Mouse (Mus musculus) yolk sac, embryonic 10.5 days (tissue): ENCODE measurements around the gene Plekho2.
A peak's percentile ranks its signal among the peaks of the same experiment; 100 is the strongest.

Source experiments
- DNase-seq: peaks from one replicate; pipeline ENCODE4 v3.0.0-alpha.2; 2017; ENCODE audit warnings: low spot score

The Plekho2 gene

GRCm38 (mm10) chr9:65579781-65580371 is at the start of gene Plekho2:
TSS of gene Plekho2 (minus strand) at chr9:65580040.
- peak; percentile 100 for DNase-seq

- DNase-seq, result peak; percentile 83
Observed at GRCm38 (mm10) chr9:65629025-65629766, 49.4 kb upstream of the Plekho2 start, which contains the start of gene Rbpms2. TSS of gene Rbpms2 (plus strand) at chr9:65629648.

GRCm38 (mm10) chr9:65624266-65624665 is 44.4 kb upstream of the Plekho2 start:
- no peak for DNase-seq

GRCm38 (mm10) chr9:65622826-65623225 is 43.0 kb upstream of the Plekho2 start:
- no peak for DNase-seq

- DNase-seq, result no peak
Observed at GRCm38 (mm10) chr9:65621666-65622065, 41.8 kb upstream of the Plekho2 start.

GRCm38 (mm10) chr9:65621196-65621595 is 41.4 kb upstream of the Plekho2 start:
- no peak for DNase-seq

- no peak for DNase-seq
Observed at GRCm38 (mm10) chr9:65619311-65619710, 39.5 kb upstream of the Plekho2 start.

GRCm38 (mm10) chr9:65613098-65613497 is 33.3 kb upstream of the Plekho2 start:
- DNase-seq, result peak; percentile 43

GRCm38 (mm10) chr9:65611969-65612486 is 32.2 kb upstream of the Plekho2 start:
- no peak for DNase-seq

GRCm38 (mm10) chr9:65607120-65607519 is 27.3 kb upstream of the Plekho2 start:
- no peak for DNase-seq

- no peak for DNase-seq
Observed at GRCm38 (mm10) chr9:65606321-65607109, 26.7 kb upstream of the Plekho2 start.

- DNase-seq, result peak; percentile 82
Observed at GRCm38 (mm10) chr9:65605471-65606136, 25.8 kb upstream of the Plekho2 start.

- no peak for DNase-seq
Observed at GRCm38 (mm10) chr9:65603401-65604102, 23.7 kb upstream of the Plekho2 start.

GRCm38 (mm10) chr9:65600951-65601350 is 21.1 kb upstream of the Plekho2 start:
- no peak for DNase-seq

GRCm38 (mm10) chr9:65598765-65599249 is 19.0 kb upstream of the Plekho2 start:
- peak; percentile 53 for DNase-seq

GRCm38 (mm10) chr9:65593596-65593995 is 13.8 kb upstream of the Plekho2 start:
- no peak for DNase-seq

GRCm38 (mm10) chr9:65592721-65593120 is 12.9 kb upstream of the Plekho2 start:
- no peak for DNase-seq

- DNase-seq, result no peak
Observed at GRCm38 (mm10) chr9:65589091-65589490, 9.3 kb upstream of the Plekho2 start.

- DNase-seq, result peak; percentile 47
Observed at GRCm38 (mm10) chr9:65587573-65588358, 7.9 kb upstream of the Plekho2 start.

GRCm38 (mm10) chr9:65587270-65587572 is 7.4 kb upstream of the Plekho2 start:
- no peak for DNase-seq
